Mouse (Mus musculus): ENCODE data around the gene Slco2a1.

GRCm38 (mm10) chr9:103119781-103120180 lies 131.3 kb downstream of the Slco2a1 start:
- TF ChIP-seq CTCF (conservative IDR thresholded peaks at IDR 0.05; ENCODE audit: low read length) = no peak
- no peak for TF ChIP-seq NANOG (IDR thresholded peaks at IDR 0.05; ENCODE audit: borderline replicate concordance, low read length)

Measured in E14TG2a.4 (cell line).